Mouse (Mus musculus) CH12.LX (cell line): ENCODE measurements around the gene Rpl27a. TPM values are rescaled to one million over a fixed set of nuclear protein-coding genes. Genes with fewer than 3 reads are reported as not detected.

Experiments
- DNase-seq: peaks from one replicate; pipeline ENCODE4 v3.0.0-alpha.2; 2013; ENCODE audit errors: extremely low read depth
- H3K27ac ChIP-seq: 2 replicates; pipeline ENCODE4 v1.5.1; 2012; ENCODE audit warnings: low read depth, mild to moderate bottlenecking, control low read depth, moderate library complexity; ENCODE audit not compliant: insufficient read depth
- H3K27me3 ChIP-seq: replicated peaks from 2 replicates; pipeline ENCODE3; 2012; ENCODE audit warnings: inconsistent platforms
- H3K36me3 ChIP-seq, 2 experiments: replicated peaks in 1 of 2; 2 replicates each; pipeline versions ENCODE3 to v1.6.1; 2012; ENCODE audit warnings: inconsistent platforms in 1 of 2, low read length in 1 of 2, mild to moderate bottlenecking in 1 of 2, mixed read lengths in 1 of 2, moderate library complexity in 1 of 2; ENCODE audit not compliant: control insufficient read depth in 1 of 2, insufficient read depth in 1 of 2
- H3K4me1 ChIP-seq, 2 experiments: 2 replicates each; pipeline ENCODE4 v1.6.1; 2012; ENCODE audit warnings: inconsistent platforms in 1 of 2, moderate library complexity in 1 of 2; ENCODE audit not compliant: insufficient read depth in 2 of 2, control insufficient read depth in 1 of 2
- H3K4me2 ChIP-seq: 2 replicates; pipeline ENCODE4 v1.6.1; 2012; ENCODE audit warnings: low read depth, mild to moderate bottlenecking, control low read depth; ENCODE audit not compliant: poor library complexity, insufficient read depth, severe bottlenecking
- H3K4me3 ChIP-seq, 3 experiments: fragments of 150-350 bp in 1 of 3; sonication (generic) in 1 of 3; replicated peaks in 1 of 3; 2 replicates each; pipeline versions ENCODE3 to v1.5.1; 2011 to 2012; ENCODE audit warnings: low read depth in 2 of 3, low read length in 2 of 3, mild to moderate bottlenecking in 2 of 3, moderate library complexity in 2 of 3, control low read depth in 1 of 3, improper control_type of control experiment in 1 of 3, inconsistent platforms in 1 of 3, mixed read lengths in 1 of 3; ENCODE audit not compliant: poor library complexity in 1 of 3
- H3K79me2 ChIP-seq: replicated peaks from 2 replicates; pipeline ENCODE4 v1.6.1; 2012; ENCODE audit warnings: mild to moderate bottlenecking, moderate library complexity; ENCODE audit not compliant: control insufficient read depth, poor library complexity, insufficient read depth, severe bottlenecking; ENCODE audit errors: extremely low read depth
- H3K9ac ChIP-seq: 2 replicates; pipeline ENCODE4 v1.6.1; 2012; ENCODE audit warnings: low read depth, mild to moderate bottlenecking, control low read depth, moderate library complexity; ENCODE audit not compliant: insufficient read depth
- H3K9me3 ChIP-seq: replicated peaks from 2 replicates; pipeline ENCODE3; 2012; ENCODE audit warnings: low read length, inconsistent platforms, mixed read lengths
- CHD1 ChIP-seq: IDR thresholded peaks from 2 replicates; pipeline ENCODE4 v1.6.1; 2012; ENCODE audit warnings: low read depth, low read length, improper control_type of control experiment, inconsistent platforms
- CHD2 ChIP-seq: IDR thresholded peaks from 2 replicates; pipeline ENCODE4 v1.6.1; 2011; ENCODE audit warnings: low read length, improper control_type of control experiment
- CTCF ChIP-seq, 2 experiments: IDR thresholded peaks in 1 of 2; conservative IDR thresholded peaks in 1 of 2; 2 replicates each; pipeline ENCODE4 v1.5.1; 2011 to 2012; ENCODE audit warnings: low read depth in 2 of 2, low read length in 2 of 2, improper control_type of control experiment in 1 of 2, inconsistent platforms in 1 of 2, mild to moderate bottlenecking in 1 of 2, moderate library complexity in 1 of 2
- HCFC1 ChIP-seq: IDR thresholded peaks from 2 replicates; pipeline ENCODE4 v1.6.1; 2012; ENCODE audit warnings: low read depth, mild to moderate bottlenecking, inconsistent platforms, low read length, improper control_type of control experiment
- JUND ChIP-seq: conservative IDR thresholded peaks from 2 replicates; pipeline ENCODE4 v1.6.1; 2011; ENCODE audit warnings: low read depth, low read length, improper control_type of control experiment
- KAT2A ChIP-seq: IDR thresholded peaks from 2 replicates; pipeline ENCODE4 v1.6.1; 2012; ENCODE audit warnings: low read length, improper control_type of control experiment, inconsistent platforms; ENCODE audit not compliant: insufficient replicate concordance
- MAX ChIP-seq: IDR thresholded peaks from 2 replicates; pipeline ENCODE4 v1.6.1; 2011; ENCODE audit warnings: low read length, improper control_type of control experiment
- MAZ ChIP-seq: IDR thresholded peaks from 2 replicates; pipeline ENCODE4 v1.6.1; 2012; ENCODE audit warnings: low read depth, mild to moderate bottlenecking, inconsistent platforms, low read length, improper control_type of control experiment, moderate library complexity
- MXI1 ChIP-seq: IDR thresholded peaks from 2 replicates; pipeline ENCODE4 v1.6.1; 2011; ENCODE audit warnings: mild to moderate bottlenecking, low read depth, low read length, improper control_type of control experiment
- MYC ChIP-seq: IDR thresholded peaks from 2 replicates; pipeline ENCODE4 v1.6.1; 2011; ENCODE audit warnings: low read depth, mild to moderate bottlenecking, improper control_type of control experiment, low read length
- NELFE ChIP-seq: IDR thresholded peaks from 2 replicates; pipeline ENCODE4 v1.6.1; 2011; ENCODE audit warnings: low read depth, low read length, improper control_type of control experiment
- POLR2A ChIP-seq: IDR thresholded peaks from 2 replicates; pipeline ENCODE4 v1.6.1; 2011; ENCODE audit warnings: low read depth, mild to moderate bottlenecking, improper control_type of control experiment, low read length
- RAD21 ChIP-seq: IDR thresholded peaks from 2 replicates; pipeline ENCODE4 v1.6.1; 2011; ENCODE audit warnings: low read depth, mild to moderate bottlenecking, low read length, improper control_type of control experiment, moderate library complexity
- RCOR1 ChIP-seq: conservative IDR thresholded peaks from 2 replicates; pipeline ENCODE4 v1.6.1; 2012; ENCODE audit warnings: low read depth, mild to moderate bottlenecking, inconsistent platforms, low read length, improper control_type of control experiment
- SIN3A ChIP-seq: IDR thresholded peaks from 2 replicates; pipeline ENCODE4 v1.6.1; 2012; ENCODE audit warnings: low read length, improper control_type of control experiment, inconsistent platforms
- TBP ChIP-seq: conservative IDR thresholded peaks from 2 replicates; pipeline ENCODE4 v1.6.1; 2011; ENCODE audit warnings: low read depth, low read length, improper control_type of control experiment
- UBTF ChIP-seq: IDR thresholded peaks from 2 replicates; pipeline ENCODE4 v1.6.1; 2012; ENCODE audit warnings: low read depth, mild to moderate bottlenecking, inconsistent platforms, low read length, improper control_type of control experiment, moderate library complexity
- ZC3H11A ChIP-seq: IDR thresholded peaks from 2 replicates; pipeline ENCODE4 v1.6.1; 2012; ENCODE audit warnings: low read depth, mild to moderate bottlenecking, inconsistent platforms, low read length, improper control_type of control experiment
- dilution Hi-C: fragments of 300-500 bp; cut with MboI; formaldehyde crosslinking; loops from 2 replicates; pipeline ENCODE4 v1.14.3; 2020; ENCODE audit warnings: low sequenced_read_pairs; ENCODE audit not compliant: extremely low pct_unique_long_range_greater_than_20kb, extremely low pct_ligation_motif_present
- in situ Hi-C: fragments of 300-500 bp; cut with MboI; formaldehyde crosslinking; loops from 3 replicates; pipeline ENCODE4 v1.14.3; 2019; ENCODE audit warnings: low sequenced_read_pairs, low pct_ligation_motif_present, low pct_unique_long_range_greater_than_20kb, mixed read lengths
- polyA plus RNA-seq: library from polyadenylated mRNA; unstranded; fragments of >175 nt; gene quantifications from 2 replicates; pipeline ENCODE4 v1.2.1, GENCODE M21; 2012; ENCODE audit warnings: low read depth; ENCODE audit not compliant: insufficient read length
- total RNA-seq, 2 experiments: library from RNA; depleted of rRNA; stranded (reverse); fragments of 300-350 nt in 1 of 2; fragments of >200 nt in 1 of 2; gene quantifications; 2 replicates each; pipeline ENCODE4 v1.2.3; 2012 to 2014

Rpl27a gene
- total and polyA plus RNA-seq, 3 experiments: 230 to 1,338 (median 1,216) TPM

DNA sequence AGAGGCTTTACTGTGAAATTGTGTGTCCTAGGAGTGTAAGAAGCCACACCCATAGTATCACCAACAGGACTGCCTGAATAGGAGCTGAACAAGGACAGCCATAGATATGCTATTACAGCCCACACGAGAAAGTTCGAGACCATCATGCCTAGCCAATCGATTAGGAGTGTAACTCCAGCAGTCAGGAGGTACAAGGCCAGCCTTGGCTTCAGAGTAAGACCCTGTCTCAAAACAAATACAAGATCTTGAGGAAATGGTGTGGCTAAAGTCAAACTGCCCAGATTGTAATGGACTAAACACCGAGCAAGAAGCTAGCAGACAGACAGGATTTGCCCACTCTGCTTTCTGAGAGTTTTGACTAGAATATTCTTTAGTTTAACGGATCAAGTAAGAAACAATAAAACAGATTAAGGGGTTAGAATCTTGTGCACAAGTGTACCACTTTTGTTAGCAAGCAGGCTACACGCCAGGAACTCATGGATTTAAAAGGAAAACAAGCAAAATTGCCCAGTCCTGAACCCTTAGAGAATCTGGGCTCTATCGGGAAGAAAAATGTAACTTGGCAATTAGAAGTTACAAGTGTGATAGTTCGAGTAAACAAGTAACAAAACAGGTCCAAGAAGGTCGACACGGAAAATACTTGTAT, 788 bp upstream of the Rpl27a start:
- Histone ChIP-seq H3K27ac (peak overlapping the region; percentile 44; the same call in 1 of the 2 replicates), H3K4me2 (peak overlapping the region; percentile 72), H3K36me3 (peaks cover 31 to 35% of the 10 kb centered on the region in 2 experiments), H3K4me3 (peak overlapping the region; percentile 60 to 100 (median 83)), H3K79me2 (peaks cover 36% of the 10 kb centered on the region), H3K4me1 (peaks cover 4 to 44% of the 10 kb centered on the region in 2 experiments; a peak in 3 of 4 replicates), H3K9ac (peak overlapping the region; percentile 93), H3K9me3 (no peaks in the 10 kb centered on the region), H3K27me3 (no peaks in the 10 kb centered on the region)
- in situ Hi-C loops: no loop called here
- no peak for DNase-seq
- dilution Hi-C loops: no loop called here
- TF ChIP-seq POLR2A (peak; percentile 48; the same call in 1 of the 2 replicates), CHD2 (no peak), UBTF (no peak), TBP (0 out of 2 replicates have a peak, but pooled peaks have one; percentile 35), JUND (no peak)

DNA sequence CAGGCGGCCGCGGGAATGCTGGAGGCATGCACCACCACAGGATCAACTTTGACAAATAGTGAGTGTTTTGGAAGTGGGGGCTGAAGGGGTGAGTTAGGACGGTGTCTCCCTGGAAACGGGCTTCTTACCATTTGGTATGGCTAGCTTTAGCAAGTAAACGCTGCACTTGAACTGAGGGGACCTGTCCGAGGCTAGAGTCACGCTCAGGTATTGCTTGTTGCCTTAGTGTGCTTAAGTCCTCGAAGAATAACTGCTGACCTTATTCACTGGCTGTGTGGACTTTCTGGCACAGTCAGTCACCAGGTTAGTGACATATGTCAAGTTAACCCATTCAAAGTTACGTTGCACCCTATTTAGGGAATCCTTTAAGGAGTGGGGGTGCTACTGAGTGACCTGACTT, 989 bp downstream of the Rpl27a start:
- peaks cover 36% of the 10 kb centered on the region for H3K79me2 ChIP-seq
- H3K4me2 ChIP-seq: peak overlapping the region; percentile 92
- H3K36me3 ChIP-seq: peaks cover 47 to 52% of the 10 kb centered on the region in 2 experiments
- TF ChIP-seq MAZ (no peak), SIN3A (no peak; the same call in 1 of the 2 replicates), ZC3H11A (no peak), POLR2A (no peak; the same call in 1 of the 2 replicates), RAD21 (no peak)
- no peaks in the 10 kb centered on the region for H3K9me3 ChIP-seq
- DNase-seq: no peak
- H3K4me1 ChIP-seq: peaks cover 4 to 58% of the 10 kb centered on the region in 2 experiments; a peak in 3 of 4 replicates
- H3K9ac ChIP-seq: peak overlapping the region; percentile 94
- peak overlapping the region; percentile 80 for H3K27ac ChIP-seq
- H3K4me3 ChIP-seq: peak overlapping the region; percentile 78 to 100 (median 97)
- H3K27me3 ChIP-seq: no peaks in the 10 kb centered on the region
- in situ Hi-C loops: loop anchor here (10.0 kb wide), 1 partner anchor 185 kb away; the partner anchor contains the start of genes Akip1 and St5
- dilution Hi-C loops: no loop called here

DNA sequence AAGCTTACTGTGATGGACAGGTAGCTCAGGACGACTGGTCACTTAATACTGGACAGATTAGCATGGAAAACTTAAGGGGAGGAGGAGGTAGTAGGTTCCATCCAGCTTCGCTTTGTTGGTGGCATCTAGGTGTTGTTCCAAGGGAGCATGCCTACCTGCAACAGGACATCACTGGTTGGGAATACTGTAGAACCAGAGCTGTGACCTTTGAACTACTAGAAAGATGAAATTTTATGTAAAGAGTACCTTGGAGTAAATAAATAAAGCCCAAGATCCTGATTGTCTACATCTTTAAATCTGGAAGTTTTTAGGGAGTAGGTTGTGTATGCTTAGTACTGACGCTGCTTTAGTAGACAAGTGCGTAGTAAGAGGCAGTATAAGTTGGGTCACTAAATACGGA, 3.1 kb downstream of the Rpl27a start:
- no peaks in the 10 kb centered on the region for H3K9me3 ChIP-seq
- dilution Hi-C loops (no loop called here), in situ Hi-C loops (loop anchor here (10.0 kb wide), 1 partner anchor 183 kb away; the partner anchor contains the start of genes Akip1 and St5)
- TF ChIP-seq MXI1 (no peak), RCOR1 (0 out of 2 replicates have a peak, but pooled peaks have one; percentile 49), NELFE (0 out of 2 replicates have a peak, but pooled peaks have one; percentile 13), ZC3H11A (no peak), KAT2A (0 out of 2 replicates have a peak, but pooled peaks have one; percentile 25), CHD1 (peak; percentile 73; the same call in 1 of the 2 replicates), HCFC1 (no peak), MYC (0 out of 2 replicates have a peak, but pooled peaks have one; percentile 9), SIN3A (peak; percentile 60; the same call in 1 of the 2 replicates), CTCF (conservative IDR thresholded peaks at IDR 0.05 in 1 of 2, IDR thresholded peaks at IDR 0.05 in 1 of 2; ENCODE audit: low read depth in 2 of 2, low read length in 2 of 2) (no peak), MAX (peak; percentile 32; the same call in 1 of the 2 replicates)
- peak overlapping the region; percentile 94; the same call in 1 of the 2 replicates for H3K9ac ChIP-seq
- H3K27ac ChIP-seq: no peak overlapping the region
- H3K4me1 ChIP-seq: peaks cover 4 to 46% of the 10 kb centered on the region in 2 experiments; a peak in 3 of 4 replicates
- H3K4me3 ChIP-seq: peak overlapping the region in 1 of 3 experiments; percentile 47
- no peak for DNase-seq
- H3K36me3 ChIP-seq: peaks cover 52 to 69% of the 10 kb centered on the region in 2 experiments
- H3K79me2 ChIP-seq: peaks cover 36% of the 10 kb centered on the region
- H3K4me2 ChIP-seq: peak overlapping the region; percentile 92; the same call in 1 of the 2 replicates
- no peaks in the 10 kb centered on the region for H3K27me3 ChIP-seq
